Mouse (Mus musculus) forebrain, embryonic 12.5 days (tissue): ENCODE results near the gene Hist2h2aa2. TPM values are rescaled to one million over a fixed set of nuclear protein-coding genes. Genes with fewer than 3 reads are reported as not detected.
A peak's percentile ranks its signal among the peaks of the same experiment; 100 is the strongest.
"Not testable (repeated sequence)": the region's sequence is repeated elsewhere in the genome, so short reads cannot be mapped to it uniquely, and the experiment has no call there.

Experiments
- ATAC-seq: fragments of 200-750 bp; cut with Nextera tagmentation; 2 replicates; pipeline ENCODE4 v1.8.0; 2017; ENCODE audit warnings: moderate TSS enrichment; ENCODE audit not compliant: low FRiP score
- H3K27ac ChIP-seq: fragments of 300-500 bp; sonication (generic); 2 replicates; pipeline ENCODE4 v1.5.1; 2016; ENCODE audit warnings: mild to moderate bottlenecking
- H3K27me3 ChIP-seq: fragments of 300-500 bp; sonication (generic); 2 replicates; pipeline ENCODE4 v1.6.1; 2016; ENCODE audit warnings: mild to moderate bottlenecking
- H3K36me3 ChIP-seq: fragments of 300-500 bp; sonication (generic); replicated peaks from 2 replicates; pipeline ENCODE4 v1.6.1; 2016; ENCODE audit warnings: mild to moderate bottlenecking
- H3K4me1 ChIP-seq: fragments of 300-500 bp; sonication (generic); 2 replicates; pipeline ENCODE4 v1.6.1; 2016
- H3K4me2 ChIP-seq: fragments of 300-500 bp; sonication (generic); 2 replicates; pipeline ENCODE4 v1.6.1; 2016; ENCODE audit warnings: mild to moderate bottlenecking, moderate library complexity
- H3K4me3 ChIP-seq: fragments of 300-500 bp; sonication (generic); replicated peaks from 2 replicates; pipeline ENCODE4 v1.5.1; 2016; ENCODE audit warnings: mild to moderate bottlenecking
- H3K9ac ChIP-seq: fragments of 300-500 bp; sonication (generic); 2 replicates; pipeline ENCODE4 v1.6.1; 2016; ENCODE audit warnings: mild to moderate bottlenecking
- H3K9me3 ChIP-seq: fragments of 300-500 bp; sonication (generic); 2 replicates; pipeline ENCODE4 v1.6.1; 2016
- WGBS: fragments of 180-500 bp; shearing (Covaris S2); methylation state at CpG from one replicate; pipeline ENCODE4 v1.1.7; 2016; 5-methylcytosine and 5-hydroxymethylcytosine counted together
- polyA plus RNA-seq: library from polyadenylated mRNA; unstranded; fragments of >200 nt; fragmentation: Nextera tagmentation; extraction: Ambion mirVana; gene quantifications from 2 replicates; pipeline ENCODE4 v1.2.1, GENCODE M21; 2016

The Hist2h2aa2 gene
- polyA plus RNA-seq, 1 experiment from 2014 or later, result 86.1 TPM

DNA sequence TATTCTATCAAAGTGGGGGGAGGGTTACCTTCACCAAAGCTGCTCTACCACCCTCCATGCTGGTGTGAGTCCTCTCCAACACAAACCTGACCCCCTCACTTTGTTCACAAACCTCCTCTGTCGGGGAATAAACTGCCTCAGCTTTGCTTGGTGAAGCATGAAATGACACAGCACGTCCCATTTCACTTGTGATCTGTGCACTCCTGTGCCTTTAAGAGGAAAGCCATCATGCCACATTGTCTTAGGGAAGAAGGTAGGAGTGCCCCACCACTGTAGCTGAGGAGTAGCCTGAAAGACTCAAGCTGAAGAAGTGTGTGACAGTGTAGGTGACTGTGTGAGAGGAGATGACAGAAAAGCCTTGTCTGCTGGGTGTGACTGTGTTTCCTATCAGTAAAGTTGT is 14.7 kb downstream of the Hist2h2aa2 start:
- no peak for ATAC-seq
- no peak overlapping the region for H3K27ac ChIP-seq
- no peaks in the 10 kb centered on the region for H3K36me3 ChIP-seq
- no peaks in the 10 kb centered on the region for H3K9me3 ChIP-seq
- peaks cover 47% of the 10 kb centered on the region for H3K4me1 ChIP-seq
- 20% methylated on average over 2 of the region's 2 CpGs for WGBS
- no peaks in the 10 kb centered on the region for H3K27me3 ChIP-seq
- H3K9ac ChIP-seq, result peak overlapping the region; percentile 25; the same call in 1 of the 2 replicates
- 0 out of 2 replicates have a peak overlapping the region, but pooled peaks have one; percentile 13 for H3K4me2 ChIP-seq
- H3K4me3 ChIP-seq, result no peak overlapping the region

DNA sequence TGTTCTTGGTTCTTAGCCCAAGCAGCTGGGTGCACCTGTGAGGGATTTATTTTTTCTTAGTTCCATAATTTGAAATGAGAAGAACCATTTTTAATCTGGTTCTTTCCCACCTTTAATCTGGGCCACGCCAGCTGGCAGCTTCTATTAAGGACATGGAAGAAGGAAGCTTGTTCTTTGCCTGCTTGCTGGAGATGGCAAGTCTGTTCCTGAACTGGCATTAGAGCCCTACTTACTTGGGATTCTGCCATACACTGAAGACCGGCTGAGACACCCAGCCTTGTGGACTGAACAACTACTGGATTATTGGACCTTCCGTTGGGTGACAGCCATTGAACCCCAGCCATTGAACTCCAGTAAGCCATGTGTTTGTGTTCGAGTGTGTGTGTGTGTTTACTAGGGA is 17.3 kb downstream of the Hist2h2aa2 start:
- Histone ChIP-seq H3K9ac (0 out of 2 replicates have a peak overlapping the region, but pooled peaks have one; percentile 87), H3K9me3 (no peaks in the 10 kb centered on the region), H3K4me2 (peak overlapping the region; percentile 72), H3K27me3 (no peaks in the 10 kb centered on the region), H3K27ac (no peak overlapping the region), H3K4me3 (no peak overlapping the region), H3K4me1 (peaks cover 55% of the 10 kb centered on the region), H3K36me3 (no peaks in the 10 kb centered on the region)
- no peak for ATAC-seq
- 87% methylated on average over 4 of the region's 4 CpGs for WGBS

GRCm38 (mm10) chr3:96221640-96222038 is 18.4 kb downstream of the Hist2h2aa2 start:
- 13% methylated on average over 9 of the region's 9 CpGs for WGBS
- Histone ChIP-seq H3K4me3 (peak overlapping the region; percentile 62), H3K27ac (peak overlapping the region; percentile 99), H3K36me3 (no peaks in the 10 kb centered on the region), H3K9ac (peak overlapping the region; percentile 87), H3K4me1 (peaks cover 55% of the 10 kb centered on the region), H3K9me3 (no peaks in the 10 kb centered on the region), H3K27me3 (no peaks in the 10 kb centered on the region), H3K4me2 (peak overlapping the region; percentile 72)
- ATAC-seq, result no peak

DNA sequence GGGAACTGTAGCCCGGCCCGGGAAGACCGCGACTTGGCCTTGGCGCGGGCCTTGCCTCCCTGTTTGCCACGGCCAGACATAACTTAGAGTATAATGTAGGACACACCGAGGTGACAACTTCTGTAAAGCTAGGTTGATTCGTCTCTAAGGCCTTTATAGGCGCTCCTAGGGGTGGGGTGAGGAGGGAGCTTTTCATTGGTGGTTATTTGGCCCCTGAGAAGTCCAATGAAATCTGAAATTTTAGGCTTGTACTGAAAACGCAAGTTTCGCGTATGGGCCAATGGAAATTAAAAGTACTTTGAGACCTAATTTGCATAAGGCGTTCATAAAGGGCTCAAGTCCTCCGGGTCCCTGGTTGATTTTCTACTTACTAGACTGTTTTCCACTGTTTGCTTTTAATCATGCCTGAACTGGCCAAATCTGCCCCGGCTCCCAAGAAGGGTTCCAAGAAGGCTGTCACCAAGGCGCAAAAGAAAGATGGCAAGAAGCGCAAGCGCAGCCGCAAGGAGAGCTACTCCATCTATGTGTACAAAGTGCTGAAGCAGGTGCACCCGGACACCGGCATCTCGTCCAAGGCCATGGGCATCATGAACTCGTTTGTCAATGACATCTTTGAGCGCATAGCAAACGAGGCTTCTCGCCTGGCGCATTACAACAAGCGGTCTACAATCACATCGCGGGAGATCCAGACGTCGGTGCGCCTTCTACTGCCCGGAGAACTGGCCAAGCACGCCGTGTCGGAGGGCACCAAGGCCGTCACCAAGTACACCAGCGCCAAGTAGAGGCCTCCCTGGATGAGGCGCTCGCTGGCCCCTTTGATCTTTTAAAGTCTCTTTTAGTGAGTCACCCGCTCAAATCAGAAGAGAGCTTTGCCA is 19.1 kb downstream of the Hist2h2aa2 start, which contains the start of the genes Hist2h2ac and Hist2h2be:
Gene Hist2h2ac, minus strand, starts transcription at position 116 of the 875 bp plus-strand sequence.
Gene Hist2h2be, plus strand, starts transcription at position 355 of the 875 bp plus-strand sequence.
- under 1% methylated on average over 43 of the region's 43 CpGs for WGBS
- Histone ChIP-seq H3K36me3 (no peaks in the 10 kb centered on the region), H3K9ac (peak within 1 kb of the TSS; percentile 87), H3K4me1 (peaks cover 50% of the 10 kb centered on the region), H3K4me2 (peak within 1 kb of the TSS; percentile 72), H3K4me3 (peak within 1 kb of the TSS; percentile 62), H3K27ac (peak within 1 kb of the TSS; percentile 99), H3K27me3 (no peaks in the 10 kb centered on the region), H3K9me3 (no peaks in the 10 kb centered on the region)
- ATAC-seq, result peak; percentile 87

DNA sequence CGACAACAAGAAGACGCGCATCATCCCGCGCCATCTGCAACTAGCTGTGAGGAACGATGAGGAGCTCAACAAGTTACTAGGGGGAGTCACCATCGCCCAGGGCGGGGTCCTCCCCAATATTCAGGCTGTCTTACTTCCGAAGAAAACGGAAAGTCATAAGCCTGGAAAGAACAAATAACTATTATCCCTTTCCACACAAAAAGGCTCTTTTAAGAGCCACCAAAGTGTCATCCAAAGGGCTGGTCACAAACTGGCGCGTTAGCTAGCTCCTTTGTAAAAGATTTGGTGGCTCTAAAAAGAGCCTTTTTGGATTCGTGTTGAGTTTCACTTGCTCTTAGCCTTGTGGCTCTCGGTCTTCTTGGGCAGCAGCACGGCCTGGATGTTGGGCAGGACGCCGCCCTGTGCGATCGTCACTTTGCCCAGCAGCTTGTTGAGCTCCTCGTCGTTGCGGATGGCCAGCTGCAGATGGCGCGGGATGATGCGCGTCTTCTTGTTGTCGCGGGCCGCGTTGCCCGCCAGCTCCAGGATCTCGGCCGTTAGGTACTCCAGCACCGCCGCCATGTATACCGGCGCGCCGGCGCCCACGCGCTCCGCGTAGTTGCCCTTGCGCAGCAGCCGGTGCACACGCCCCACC is 19.8 kb downstream of the Hist2h2aa2 start:
- H3K4me3 ChIP-seq, result peak overlapping the region; percentile 62
- not testable (repeated sequence) for H3K27me3 ChIP-seq, H3K36me3 ChIP-seq, H3K9me3 ChIP-seq
- peak overlapping the region; percentile 87 for H3K9ac ChIP-seq
- peak; percentile 28; the same call in 1 of the 2 replicates for ATAC-seq
- H3K4me2 ChIP-seq, result peak overlapping the region; percentile 72
- peaks cover 42% of the 10 kb centered on the region for H3K4me1 ChIP-seq
- WGBS, result under 1% methylated on average over 39 of the region's 47 CpGs
- peak overlapping the region; percentile 99 for H3K27ac ChIP-seq

- Histone ChIP-seq H3K36me3 (no peaks in the 10 kb centered on the region), H3K4me3 (peak within 1 kb of the TSS; percentile 62), H3K27ac (peak within 1 kb of the TSS; percentile 99), H3K9ac (peak within 1 kb of the TSS; percentile 87), H3K4me2 (peak within 1 kb of the TSS; percentile 72), H3K4me1 (peaks cover 37% of the 10 kb centered on the region), H3K9me3 (no peaks in the 10 kb centered on the region), H3K27me3 (no peaks in the 10 kb centered on the region)
- WGBS, result under 1% methylated on average over 37 of the region's 37 CpGs
- ATAC-seq, result peak; percentile 92
Observed at GRCm38 (mm10) chr3:96219661-96220130, 20.4 kb downstream of the Hist2h2aa2 start, which contains the start of the genes Bola1 and Hist2h2ab. Bola1 (minus strand) TSS chr3:96219709. Hist2h2ab (plus strand) TSS chr3:96219865.

DNA sequence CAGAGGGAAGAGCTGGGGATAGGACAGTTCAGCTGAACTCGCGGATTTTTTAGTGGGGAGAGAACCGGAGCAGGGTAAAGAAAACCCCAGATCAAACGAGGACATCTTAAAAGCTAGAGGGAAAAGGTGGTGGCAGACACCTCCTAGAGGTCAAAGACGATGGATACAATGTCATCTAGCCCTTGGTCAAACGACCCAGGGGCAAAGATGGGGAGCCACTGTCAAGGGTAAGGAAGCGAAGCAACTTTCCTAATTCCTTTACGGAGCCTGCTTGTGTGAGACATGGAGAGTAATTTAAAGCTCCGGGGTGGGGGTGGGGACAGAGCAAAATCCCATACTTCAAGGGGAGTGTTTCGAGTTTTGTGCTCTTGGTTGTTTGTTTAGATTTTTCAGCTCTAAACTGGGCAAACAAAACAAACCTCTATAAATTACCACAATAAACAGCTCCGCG is 20.9 kb downstream of the Hist2h2aa2 start:
- H3K27ac ChIP-seq, result peak overlapping the region; percentile 99
- peaks cover 34% of the 10 kb centered on the region for H3K4me1 ChIP-seq

GRCm38 (mm10) chr3:96209242-96209641 is 30.8 kb downstream of the Hist2h2aa2 start:
- Histone ChIP-seq H3K9ac (no peak overlapping the region), H3K27me3 (0 out of 2 replicates have a peak, but pooled peaks cover 3% of the 10 kb centered on the region), H3K4me1 (peaks cover 3% of the 10 kb centered on the region; the same call in 1 of the 2 replicates), H3K27ac (no peak overlapping the region), H3K4me2 (no peak overlapping the region), H3K4me3 (no peak overlapping the region), H3K36me3 (no peaks in the 10 kb centered on the region), H3K9me3 (no peaks in the 10 kb centered on the region)
- no peak for ATAC-seq
- 23% methylated on average over 15 of the region's 15 CpGs for WGBS

More for the DNA sequence above, 20.9 kb downstream of the Hist2h2aa2 start:
- H3K9me3 ChIP-seq, result no peaks in the 10 kb centered on the region
- H3K27me3 ChIP-seq, result no peaks in the 10 kb centered on the region
- peak overlapping the region; percentile 72 for H3K4me2 ChIP-seq
- WGBS, result under 1% methylated on average over 12 of the region's 12 CpGs
- ATAC-seq, result peak; percentile 24
- no peaks in the 10 kb centered on the region for H3K36me3 ChIP-seq
- peak overlapping the region; percentile 87 for H3K9ac ChIP-seq
- peak overlapping the region; percentile 62 for H3K4me3 ChIP-seq

GRCm38 (mm10) chr3:96207819-96208218 is 32.3 kb downstream of the Hist2h2aa2 start:
- Histone ChIP-seq H3K36me3 (no peaks in the 10 kb centered on the region), H3K9ac (no peak overlapping the region)
- WGBS, result 86% methylated on average over 3 of the region's 3 CpGs

DNA sequence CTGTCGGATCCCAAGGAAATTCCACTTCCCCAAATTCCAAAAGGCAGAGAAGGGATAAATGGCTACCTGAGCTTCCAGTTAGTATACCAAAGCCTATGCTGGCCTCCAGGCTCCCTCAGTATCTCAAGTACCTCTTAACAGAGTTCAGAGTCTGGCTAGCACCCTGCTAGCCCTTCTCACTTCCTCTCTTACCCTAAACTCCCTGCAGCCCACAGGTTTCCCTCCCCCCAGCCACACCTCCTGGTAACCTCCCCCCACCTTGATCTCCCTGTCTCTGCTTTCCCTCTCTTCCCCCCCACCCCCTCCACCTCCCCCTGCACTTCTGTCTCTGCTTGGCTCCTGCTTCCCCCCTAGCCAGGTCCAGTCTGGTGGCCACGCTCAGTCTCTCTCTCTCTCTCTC is 40.3 kb downstream of the Hist2h2aa2 start:
- WGBS, result 85% methylated on average over 2 of the region's 2 CpGs
- Histone ChIP-seq H3K36me3 (peaks cover 4% of the 10 kb centered on the region; the same call in 1 of the 2 replicates), H3K9me3 (peaks cover 4% of the 10 kb centered on the region; the same call in 1 of the 2 replicates), H3K9ac (no peak overlapping the region), H3K27me3 (peaks cover 10% of the 10 kb centered on the region), H3K4me2 (no peak overlapping the region), H3K27ac (no peak overlapping the region), H3K4me1 (peaks cover 14% of the 10 kb centered on the region), H3K4me3 (no peak overlapping the region)
- ATAC-seq, result no peak

More at GRCm38 (mm10) chr3:96207819-96208218, 32.3 kb downstream of the Hist2h2aa2 start:
- no peak overlapping the region for H3K4me3 ChIP-seq
- no peak for ATAC-seq
- H3K27me3 ChIP-seq, result 0 out of 2 replicates have a peak, but pooled peaks cover 3% of the 10 kb centered on the region
- no peak overlapping the region for H3K27ac ChIP-seq
- H3K9me3 ChIP-seq, result no peaks in the 10 kb centered on the region
- peaks cover 3% of the 10 kb centered on the region; the same call in 1 of the 2 replicates for H3K4me1 ChIP-seq
- H3K4me2 ChIP-seq, result no peak overlapping the region

- H3K27me3 ChIP-seq, H3K36me3 ChIP-seq, H3K9ac ChIP-seq, H3K9me3 ChIP-seq, H3K27ac ChIP-seq, H3K4me3 ChIP-seq, ATAC-seq: not testable (repeated sequence)
- Histone ChIP-seq H3K4me1 (peaks cover 14% of the 10 kb centered on the region), H3K4me2 (peak overlapping the region; percentile 94; the same call in 1 of the 2 replicates)
- WGBS, result 29% methylated on average over 8 of the region's 8 CpGs
Observed at GRCm38 (mm10) chr3:96198601-96199251, 41.4 kb downstream of the Hist2h2aa2 start.
